Mouse (Mus musculus): ENCODE results near the gene Cited2. TPM values are rescaled to one million over a fixed set of nuclear protein-coding genes. Genes with fewer than 3 reads are reported as not detected.

Gene Cited2
- total RNA-seq, 2 experiments from 2014 or later, result 26.3 to 39.9 TPM

DNA sequence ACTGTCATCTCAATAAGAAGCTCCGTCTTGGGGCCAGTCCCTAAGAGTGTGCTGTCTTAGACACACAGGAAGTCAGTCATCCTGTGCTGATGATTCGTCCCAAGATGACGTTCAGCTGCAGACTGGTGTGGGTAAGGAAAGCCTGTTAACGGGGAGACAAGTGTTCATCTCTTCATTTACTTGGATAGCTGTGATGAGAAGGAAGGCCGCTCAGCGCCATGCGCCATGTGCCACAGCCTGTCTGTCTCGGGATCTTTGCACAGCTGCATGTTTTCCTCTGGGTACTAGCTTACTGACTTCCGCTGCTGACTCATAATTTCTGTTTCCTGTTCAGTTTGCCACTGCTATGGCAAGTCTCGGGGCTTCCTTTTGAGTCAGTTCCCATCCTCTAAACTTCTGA lies 49.3 kb downstream of the Cited2 start:
- DNase-seq, result no peak
- intact Hi-C loops (cut with DNase I; ENCODE audit: low total_unique reads), result no loop called here

DNA sequence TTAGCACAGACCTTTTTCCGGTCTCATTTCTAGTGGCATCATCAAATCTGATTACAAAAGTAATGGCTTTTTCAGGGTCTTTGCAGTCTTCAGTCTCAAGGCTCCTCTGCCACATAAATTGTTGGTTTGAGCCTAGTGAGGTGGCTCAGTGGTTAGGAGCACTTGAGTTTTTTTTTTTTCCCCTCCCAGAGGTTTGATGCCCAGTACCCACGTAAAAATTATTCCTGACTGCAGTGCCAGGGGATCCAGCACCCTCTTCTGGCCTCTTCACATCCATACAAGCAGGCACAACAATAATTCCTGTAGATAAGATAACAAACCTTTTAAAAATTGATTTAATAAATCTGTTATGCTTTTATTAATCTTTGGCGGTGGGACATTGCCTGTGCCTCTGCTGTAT lies 51.3 kb downstream of the Cited2 start:
- intact Hi-C loops (cut with DNase I; ENCODE audit: low total_unique reads), result no loop called here
- no peak for DNase-seq

- DNase-seq, result no peak
- intact Hi-C loops (cut with DNase I; ENCODE audit: low total_unique reads), result no loop called here
Measured at GRCm38 (mm10) chr10:17775079-17775478, 52.1 kb downstream of the Cited2 start.

Other genes starting within 250 kb of the Cited2 start
- gene Txlnb, start 73.0 kb downstream of the Cited2 start, total RNA-seq (2021), result 100 to 1,000 TPM; 109 to 140 TPM
- 10 to 100 TPM; 13.6 to 13.8 TPM for gene Heca, start 224.8 kb downstream of the Cited2 start, total RNA-seq (2021)

Data from gastrocnemius, postnatal 14 days (tissue).